Mouse (Mus musculus): ENCODE measurements around the gene Hcrtr1. TPM values are rescaled to one million over a fixed set of nuclear protein-coding genes. Genes with fewer than 3 reads are reported as not detected.
A peak's percentile ranks its signal among the peaks of the same experiment; 100 is the strongest.

Hcrtr1 gene
- polyA plus RNA-seq, 1 experiment = 4.5 TPM

DNA sequence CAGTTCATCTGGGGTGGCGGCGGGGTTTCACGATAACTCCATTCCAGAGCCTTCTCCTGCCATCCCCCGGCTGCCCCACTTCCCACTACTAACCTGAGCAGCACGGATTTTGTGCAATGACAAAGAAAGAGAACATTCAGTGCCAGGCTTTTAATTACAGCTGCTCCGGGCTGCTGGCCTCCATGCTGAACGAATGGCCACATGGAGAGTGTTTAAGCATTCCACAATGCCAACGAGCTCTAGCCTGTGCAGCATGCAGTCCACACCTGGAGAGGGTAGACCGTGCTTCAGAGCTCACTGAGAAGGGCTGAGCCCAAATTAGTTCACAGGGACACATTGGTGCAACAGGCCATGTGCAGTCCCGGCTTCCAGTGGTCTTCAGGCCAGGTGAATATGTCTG is 9.1 kb downstream of the Hcrtr1 start:
- Histone ChIP-seq H3K4me3 (ENCODE audit: insufficient read depth, low read length) (no peak overlapping the region), H3K27ac (ENCODE audit: insufficient read depth, low read length) (no peak overlapping the region), H3K4me1 (ENCODE audit: control insufficient read depth, insufficient read depth, low read length) (no peaks in the 10 kb centered on the region)
- TF ChIP-seq CTCF (IDR thresholded peaks at IDR 0.05; ENCODE audit: extremely low read depth, insufficient read depth, low read length) = no peak

GRCm38 (mm10) chr4:130128907-130129306 is 10.3 kb downstream of the Hcrtr1 start:
- TF ChIP-seq POLR2A (IDR thresholded peaks at IDR 0.05; ENCODE audit: extremely low read depth, insufficient read depth, low read length) = no peak
- TF ChIP-seq CTCF (IDR thresholded peaks at IDR 0.05; ENCODE audit: extremely low read depth, insufficient read depth, low read length) = no peak
- Histone ChIP-seq H3K27ac (ENCODE audit: insufficient read depth, low read length) (no peak overlapping the region), H3K4me1 (ENCODE audit: control insufficient read depth, insufficient read depth, low read length) (no peaks in the 10 kb centered on the region), H3K4me3 (ENCODE audit: insufficient read depth, low read length) (no peak overlapping the region)

DNA sequence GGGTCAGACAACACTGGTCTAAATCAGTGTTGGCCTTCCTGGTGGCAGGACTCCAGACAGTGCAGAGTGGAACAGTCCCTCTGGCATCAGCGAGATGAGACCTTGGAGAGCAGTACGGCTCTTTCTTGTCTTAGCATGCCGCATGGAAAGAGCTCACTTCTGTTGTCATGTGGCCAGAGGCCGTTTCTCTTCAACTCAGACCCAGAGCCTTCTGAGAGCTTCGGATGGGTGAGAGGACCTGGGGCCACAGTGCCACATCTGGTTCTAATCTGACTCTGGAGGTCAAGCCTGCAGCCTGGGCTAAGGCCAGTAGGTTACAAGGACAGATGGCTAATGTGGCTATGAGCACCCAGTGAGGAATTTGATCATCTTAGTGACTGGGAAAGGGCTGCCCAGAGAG is 13.2 kb downstream of the Hcrtr1 start:
- Histone ChIP-seq H3K4me3 (ENCODE audit: insufficient read depth, low read length) (no peak overlapping the region), H3K4me1 (ENCODE audit: control insufficient read depth, insufficient read depth, low read length) (no peaks in the 10 kb centered on the region)
- TF ChIP-seq CTCF (IDR thresholded peaks at IDR 0.05; ENCODE audit: extremely low read depth, insufficient read depth, low read length) = no peak
- TF ChIP-seq POLR2A (IDR thresholded peaks at IDR 0.05; ENCODE audit: extremely low read depth, insufficient read depth, low read length) = no peak

GRCm38 (mm10) chr4:130125164-130125563 is 14.0 kb downstream of the Hcrtr1 start:
- H3K27ac ChIP-seq (ENCODE audit: insufficient read depth, low read length) = no peak overlapping the region
- no peak for TF ChIP-seq CTCF (IDR thresholded peaks at IDR 0.05; ENCODE audit: extremely low read depth, insufficient read depth, low read length)
- TF ChIP-seq POLR2A (IDR thresholded peaks at IDR 0.05; ENCODE audit: extremely low read depth, insufficient read depth, low read length) = no peak
- no peaks in the 10 kb centered on the region for H3K4me1 ChIP-seq (ENCODE audit: control insufficient read depth, insufficient read depth, low read length)
- no peak overlapping the region for H3K4me3 ChIP-seq (ENCODE audit: insufficient read depth, low read length)

More for the DNA sequence above, 13.2 kb downstream of the Hcrtr1 start:
- H3K27ac ChIP-seq (ENCODE audit: insufficient read depth, low read length) = no peak overlapping the region

- no peak overlapping the region for H3K27ac ChIP-seq (ENCODE audit: insufficient read depth, low read length)
- TF ChIP-seq CTCF (IDR thresholded peaks at IDR 0.05; ENCODE audit: extremely low read depth, insufficient read depth, low read length) = no peak
- no peak for TF ChIP-seq POLR2A (IDR thresholded peaks at IDR 0.05; ENCODE audit: extremely low read depth, insufficient read depth, low read length)
- no peak overlapping the region for H3K4me3 ChIP-seq (ENCODE audit: insufficient read depth, low read length)
- H3K4me1 ChIP-seq (ENCODE audit: control insufficient read depth, insufficient read depth, low read length) = no peaks in the 10 kb centered on the region
These were observed 15.0 kb downstream of the Hcrtr1 start for GRCm38 (mm10) chr4:130124110-130124509.

DNA sequence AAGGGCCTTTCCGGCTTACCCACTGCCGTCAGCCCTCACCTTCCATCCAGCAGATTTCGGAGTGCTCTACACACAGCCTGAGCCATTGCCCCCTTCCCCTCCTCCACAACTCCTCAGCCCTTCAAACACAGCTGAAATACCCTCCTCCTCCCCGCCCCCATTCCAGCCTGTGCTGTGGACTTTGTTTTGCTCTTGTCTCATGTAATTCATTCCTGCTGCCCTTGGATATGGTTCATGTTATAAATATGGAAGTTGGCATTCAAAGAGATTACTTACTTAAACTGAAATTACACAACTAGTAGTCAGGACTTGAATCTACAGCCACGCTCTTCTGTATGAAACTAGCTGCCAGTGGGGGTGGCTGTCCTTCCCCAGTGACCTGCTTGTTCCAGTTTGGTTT is 16.1 kb downstream of the Hcrtr1 start:
- H3K4me1 ChIP-seq (ENCODE audit: control insufficient read depth, insufficient read depth, low read length) = no peaks in the 10 kb centered on the region
- no peak for TF ChIP-seq CTCF (IDR thresholded peaks at IDR 0.05; ENCODE audit: extremely low read depth, insufficient read depth, low read length)
- no peak for TF ChIP-seq POLR2A (IDR thresholded peaks at IDR 0.05; ENCODE audit: extremely low read depth, insufficient read depth, low read length)
- H3K4me3 ChIP-seq (ENCODE audit: insufficient read depth, low read length) = no peak overlapping the region
- H3K27ac ChIP-seq (ENCODE audit: insufficient read depth, low read length) = no peak overlapping the region

DNA sequence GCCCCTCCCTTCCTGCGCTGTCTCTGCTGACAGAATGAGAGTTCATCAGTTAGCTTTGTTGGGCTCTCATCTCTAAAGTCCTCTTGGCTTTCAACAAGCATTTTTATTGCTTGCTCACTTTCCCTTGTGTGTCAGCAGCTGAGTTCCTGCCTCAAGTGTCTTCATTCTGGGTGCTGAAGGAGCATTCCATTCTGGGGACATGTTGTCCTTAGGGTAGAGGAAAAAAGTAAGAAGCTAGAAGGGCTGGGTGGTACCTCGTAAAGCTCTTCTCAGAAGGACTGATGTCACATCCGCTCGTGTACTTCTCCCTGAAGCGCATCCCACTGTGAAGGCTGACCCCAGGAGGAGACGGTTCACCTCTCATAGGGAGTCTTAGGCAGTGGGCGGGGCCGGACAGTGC is 17.6 kb downstream of the Hcrtr1 start:
- H3K4me3 ChIP-seq (ENCODE audit: insufficient read depth, low read length) = no peak overlapping the region
- H3K27ac ChIP-seq (ENCODE audit: insufficient read depth, low read length) = no peak overlapping the region
- H3K4me1 ChIP-seq (ENCODE audit: control insufficient read depth, insufficient read depth, low read length) = no peaks in the 10 kb centered on the region
- no peak for TF ChIP-seq POLR2A (IDR thresholded peaks at IDR 0.05; ENCODE audit: extremely low read depth, insufficient read depth, low read length)
- no peak for TF ChIP-seq CTCF (IDR thresholded peaks at IDR 0.05; ENCODE audit: extremely low read depth, insufficient read depth, low read length)

- TF ChIP-seq CTCF (IDR thresholded peaks at IDR 0.05; ENCODE audit: extremely low read depth, insufficient read depth, low read length) (no peak), POLR2A (IDR thresholded peaks at IDR 0.05; ENCODE audit: extremely low read depth, insufficient read depth, low read length) (no peak)
- Histone ChIP-seq H3K4me3 (ENCODE audit: insufficient read depth, low read length) (no peak overlapping the region), H3K27ac (ENCODE audit: insufficient read depth, low read length) (no peak overlapping the region), H3K4me1 (ENCODE audit: control insufficient read depth, insufficient read depth, low read length) (no peaks in the 10 kb centered on the region)
These were observed 18.4 kb downstream of the Hcrtr1 start for GRCm38 (mm10) chr4:130120752-130121151.

- TF ChIP-seq POLR2A (IDR thresholded peaks at IDR 0.05; ENCODE audit: extremely low read depth, insufficient read depth, low read length) (no peak), CTCF (IDR thresholded peaks at IDR 0.05; ENCODE audit: extremely low read depth, insufficient read depth, low read length) (no peak)
- no peak overlapping the region for H3K27ac ChIP-seq (ENCODE audit: insufficient read depth, low read length)
- H3K4me1 ChIP-seq (ENCODE audit: control insufficient read depth, insufficient read depth, low read length) = peaks cover 7% of the 10 kb centered on the region
- H3K4me3 ChIP-seq (ENCODE audit: insufficient read depth, low read length) = no peak overlapping the region
These were observed 26.4 kb downstream of the Hcrtr1 start for GRCm38 (mm10) chr4:130112732-130113131.

DNA sequence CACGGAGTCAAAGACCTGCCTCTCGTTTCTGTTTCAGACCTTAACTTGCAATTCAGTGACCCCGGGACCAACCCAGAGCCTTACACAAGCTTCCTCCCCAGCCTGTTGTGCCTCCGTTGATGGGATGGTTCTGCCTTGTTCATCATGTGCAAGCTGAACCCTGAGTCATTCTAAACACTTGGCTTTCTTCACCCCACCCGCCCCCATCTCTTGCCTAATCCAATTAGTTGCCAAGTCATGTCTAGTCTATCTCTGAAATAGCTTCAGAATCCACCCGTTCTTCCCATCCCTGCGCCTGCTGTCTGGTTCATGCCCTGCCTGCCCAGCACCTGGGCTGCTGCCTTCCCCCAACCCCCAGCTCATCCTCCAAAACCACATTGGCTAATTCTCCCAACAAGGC is 26.9 kb downstream of the Hcrtr1 start:
- Histone ChIP-seq H3K4me1 (ENCODE audit: control insufficient read depth, insufficient read depth, low read length) (peaks cover 7% of the 10 kb centered on the region), H3K27ac (ENCODE audit: insufficient read depth, low read length) (no peak overlapping the region), H3K4me3 (ENCODE audit: insufficient read depth, low read length) (no peak overlapping the region)
- TF ChIP-seq CTCF (IDR thresholded peaks at IDR 0.05; ENCODE audit: extremely low read depth, insufficient read depth, low read length) (no peak), POLR2A (IDR thresholded peaks at IDR 0.05; ENCODE audit: extremely low read depth, insufficient read depth, low read length) (no peak)

GRCm38 (mm10) chr4:130110091-130110490 is 29.1 kb downstream of the Hcrtr1 start:
- Histone ChIP-seq H3K27ac (ENCODE audit: insufficient read depth, low read length) (peak overlapping the region; percentile 46; the same call in 1 of the 2 replicates), H3K4me3 (ENCODE audit: insufficient read depth, low read length) (no peak overlapping the region; the same call in 1 of the 2 replicates), H3K4me1 (ENCODE audit: control insufficient read depth, insufficient read depth, low read length) (peaks cover 7% of the 10 kb centered on the region)
- TF ChIP-seq POLR2A (IDR thresholded peaks at IDR 0.05; ENCODE audit: extremely low read depth, insufficient read depth, low read length) (no peak), CTCF (IDR thresholded peaks at IDR 0.05; ENCODE audit: extremely low read depth, insufficient read depth, low read length) (no peak)
